Mouse (Mus musculus): ENCODE data around the gene Hic2. TPM values are rescaled to one million over a fixed set of nuclear protein-coding genes. Genes with fewer than 3 reads are reported as not detected.
"Not testable (repeated sequence)": the region's sequence is repeated elsewhere in the genome, so short reads cannot be mapped to it uniquely, and the experiment has no call there.

Hic2 gene
- total RNA-seq (2021), result 1 to 10 TPM; 4.1 to 5.7 TPM

DNA sequence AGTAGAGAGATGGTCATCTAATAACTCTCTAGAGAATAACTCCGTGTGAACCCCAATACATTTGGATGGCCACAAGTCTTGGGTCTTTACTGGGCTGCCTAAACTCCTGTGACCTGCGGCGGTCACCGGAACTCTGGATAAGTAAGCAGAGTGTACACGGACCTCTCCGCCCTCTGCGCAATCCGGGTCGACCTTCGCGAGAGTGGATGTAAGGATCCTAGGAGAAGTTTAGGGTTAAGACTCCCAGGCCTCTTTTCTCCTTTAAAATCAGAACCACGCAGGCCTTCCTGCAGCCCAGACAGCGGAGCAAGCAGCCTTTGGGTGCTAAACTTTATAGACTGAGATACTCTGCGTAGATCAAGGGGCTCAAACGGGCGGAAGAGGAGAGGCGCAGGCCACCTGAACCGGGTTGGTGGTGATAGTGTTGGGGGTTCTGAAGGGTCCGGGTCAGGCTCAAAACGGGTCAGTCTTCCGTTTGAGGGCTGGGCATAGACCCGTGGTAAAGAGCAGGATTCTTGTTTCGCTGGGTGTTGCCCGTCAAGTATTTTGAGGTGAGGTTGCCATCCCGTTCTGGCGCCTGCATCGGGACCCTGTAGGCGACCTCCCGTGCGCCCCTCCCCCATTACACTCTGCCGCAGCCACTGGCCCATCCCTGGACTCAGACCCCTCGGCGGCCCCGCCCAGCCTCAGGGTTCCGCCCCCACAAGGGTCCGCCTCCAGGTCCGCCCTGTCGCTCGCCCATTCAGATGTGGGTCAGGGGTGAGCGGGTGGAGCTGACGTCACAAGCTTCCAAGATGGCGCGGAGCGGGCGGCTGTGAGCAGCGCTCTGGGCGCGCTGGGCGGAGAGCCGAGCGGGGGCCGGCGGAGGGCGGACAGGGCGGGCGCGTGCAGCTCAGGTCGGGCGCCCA, at the start of gene Hic2:
Hic2 (plus strand) TSS at position 779 of the 908 bp plus-strand sequence.
- DNase-seq (ENCODE audit: extremely low spot score in 1 of 2, low spot score in 1 of 2), result peak; percentile 75 to 87

DNA sequence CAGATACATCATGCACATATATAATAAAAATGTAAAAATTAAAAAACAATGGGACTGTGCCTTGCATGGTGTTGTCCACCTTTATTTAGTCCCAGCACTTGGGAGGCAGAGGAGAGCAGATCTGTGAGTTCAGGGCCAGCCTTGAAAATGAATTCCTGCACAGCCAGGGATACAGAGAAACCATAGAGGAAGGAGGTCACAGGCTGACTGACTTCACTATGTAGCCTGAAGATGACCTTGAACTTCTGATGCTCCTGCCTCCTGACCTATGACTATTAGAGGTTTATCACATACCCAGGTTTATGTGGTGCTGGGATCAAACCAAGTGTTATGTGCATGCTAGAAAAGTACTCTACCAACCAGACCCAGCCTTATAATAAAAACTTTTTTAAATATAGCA, 47.9 kb upstream of the Hic2 start:
- DNase-seq (ENCODE audit: extremely low spot score in 1 of 2, low spot score in 1 of 2), result no peak

DNA sequence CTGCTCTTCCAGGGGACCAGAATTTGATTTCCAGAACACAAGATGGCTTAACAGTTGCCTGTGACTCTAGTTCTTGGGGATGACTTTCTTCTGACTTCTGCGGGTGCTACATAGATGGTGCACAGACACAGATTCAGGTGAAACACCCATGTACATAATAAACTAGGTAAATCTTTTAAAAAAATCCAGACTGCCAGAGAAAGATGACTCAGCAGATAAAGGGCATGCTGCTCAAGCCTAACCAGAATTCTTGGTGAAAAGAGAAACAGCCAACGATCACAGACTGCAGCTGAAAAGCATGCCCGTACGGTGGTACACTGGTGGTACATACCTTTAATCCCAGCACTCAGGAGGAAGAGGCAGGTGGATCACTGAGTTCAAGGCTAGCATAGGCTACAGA, 39.5 kb upstream of the Hic2 start:
- no peak for DNase-seq (ENCODE audit: extremely low spot score in 1 of 2, low spot score in 1 of 2)

DNA sequence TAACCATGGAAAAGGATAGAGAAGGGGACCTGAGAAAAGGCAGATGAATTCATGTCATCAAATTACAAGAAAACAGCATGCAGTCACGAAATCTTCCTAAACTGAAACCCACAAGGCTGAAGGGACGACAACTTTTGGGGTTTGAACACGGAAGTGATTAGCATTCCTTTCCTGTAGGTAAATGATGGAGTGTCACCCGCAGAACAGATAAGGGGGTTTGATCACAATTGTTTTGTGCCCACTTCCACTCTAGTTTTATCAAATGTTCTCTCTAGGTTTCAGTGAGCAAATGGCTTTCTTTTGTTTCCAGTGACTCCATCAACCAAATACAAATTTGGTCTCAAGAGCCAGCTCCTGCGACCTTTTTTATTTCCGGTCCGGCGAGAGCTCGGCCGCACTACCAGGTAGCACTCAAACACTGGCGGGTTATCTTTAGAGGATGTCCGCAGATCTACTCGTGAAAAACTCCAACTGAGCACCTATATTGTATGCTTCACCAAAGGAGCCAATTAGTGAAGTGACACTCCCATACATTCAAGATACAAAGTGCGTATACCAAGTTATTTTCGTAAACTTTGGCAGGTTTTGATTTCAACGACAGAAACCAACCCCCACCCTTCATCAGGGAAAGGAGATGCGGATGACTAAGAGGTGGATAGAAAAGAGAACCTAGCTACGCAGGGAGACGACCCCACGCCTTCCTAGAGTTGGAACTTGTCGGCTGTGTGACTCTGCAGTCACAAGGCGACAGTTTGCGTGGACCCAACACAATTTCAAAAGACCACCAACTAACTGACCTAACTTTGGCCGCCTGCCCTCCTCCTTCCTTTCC, 33.0 kb upstream of the Hic2 start:
- no peak for DNase-seq (ENCODE audit: extremely low spot score in 1 of 2, low spot score in 1 of 2)

DNA sequence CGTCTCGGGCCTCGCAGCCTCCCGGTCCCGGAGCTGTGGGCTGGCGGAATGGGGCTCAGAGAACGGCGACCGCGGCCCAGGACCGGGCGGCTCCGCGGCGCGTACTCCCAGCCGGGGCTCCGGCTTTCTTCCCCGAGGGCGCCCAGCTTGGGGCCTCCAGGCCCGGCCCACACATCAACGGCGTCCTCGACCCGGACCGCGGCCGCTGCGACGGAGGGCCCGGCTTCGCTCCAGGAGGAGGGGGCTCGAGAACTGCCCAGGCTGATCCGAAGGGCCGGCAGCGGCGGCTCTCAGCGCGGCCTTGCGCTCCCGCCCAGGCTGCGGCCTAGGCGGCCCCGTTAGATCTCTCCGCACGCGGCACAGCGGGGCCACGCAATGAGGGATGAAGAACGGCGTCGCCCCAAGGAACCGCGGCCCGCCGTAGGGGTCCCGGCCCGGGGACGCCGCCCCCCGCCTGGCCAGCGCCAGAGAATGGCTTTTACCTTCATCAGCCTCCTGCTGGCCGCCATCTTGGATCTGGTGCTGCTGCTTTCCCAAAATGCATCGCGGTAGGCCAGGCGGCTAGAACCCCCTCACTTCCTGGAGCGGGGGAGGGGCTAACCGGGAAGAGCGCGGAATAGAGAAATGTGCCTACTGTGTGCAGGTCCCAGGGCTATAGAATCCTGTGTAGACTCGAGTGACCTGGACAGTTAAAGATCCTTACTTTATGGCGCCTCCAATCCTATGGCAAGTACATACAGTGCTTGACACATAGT, 32.2 kb upstream of the Hic2 start:
- peak; percentile 70 to 75 for DNase-seq (ENCODE audit: extremely low spot score in 1 of 2, low spot score in 1 of 2)

DNA sequence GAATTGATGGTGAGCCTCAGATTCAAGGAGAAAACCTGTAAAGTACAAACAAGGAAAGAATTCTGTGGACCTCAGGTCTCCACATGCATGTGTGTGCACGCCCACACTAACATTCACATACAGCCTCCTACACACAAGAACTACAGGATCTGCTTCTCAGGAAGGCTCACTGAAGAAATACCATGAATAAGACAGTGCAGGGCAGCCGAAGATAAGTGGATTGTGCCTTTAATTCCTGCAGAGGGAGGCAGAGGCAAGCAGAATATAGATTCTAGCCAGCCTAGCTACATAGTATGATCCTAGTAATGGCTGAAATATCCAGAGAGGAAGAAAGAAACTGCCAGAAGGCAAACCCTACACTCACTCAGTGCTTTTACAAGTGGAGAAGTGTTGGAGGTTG, 31.4 kb upstream of the Hic2 start:
- no peak for DNase-seq (ENCODE audit: extremely low spot score in 1 of 2, low spot score in 1 of 2)

DNA sequence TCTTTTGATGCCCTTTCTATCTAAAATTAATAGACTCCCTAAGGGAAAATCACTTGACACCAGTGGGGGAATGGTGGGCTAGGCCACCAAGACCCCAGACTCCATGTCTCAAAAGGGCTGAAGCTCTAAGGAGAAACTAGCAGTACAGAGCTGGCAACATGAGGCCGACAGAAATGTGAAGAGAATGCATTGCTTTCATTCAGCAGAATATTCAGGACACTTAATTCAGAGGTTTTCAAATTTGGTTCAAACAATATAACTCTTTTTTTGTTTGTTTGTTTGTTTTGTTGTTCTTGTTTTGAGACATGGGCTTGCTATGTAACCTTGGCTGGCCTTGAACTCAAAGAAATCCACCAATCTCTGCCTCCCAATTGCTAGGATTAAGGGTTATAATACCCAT, 30.8 kb upstream of the Hic2 start, which contains the start of gene Ube2l3:
Ube2l3 (minus strand) TSS at position 101 of the 400 bp plus-strand sequence.
- DNase-seq (ENCODE audit: extremely low spot score in 1 of 2, low spot score in 1 of 2), result no peak

DNA sequence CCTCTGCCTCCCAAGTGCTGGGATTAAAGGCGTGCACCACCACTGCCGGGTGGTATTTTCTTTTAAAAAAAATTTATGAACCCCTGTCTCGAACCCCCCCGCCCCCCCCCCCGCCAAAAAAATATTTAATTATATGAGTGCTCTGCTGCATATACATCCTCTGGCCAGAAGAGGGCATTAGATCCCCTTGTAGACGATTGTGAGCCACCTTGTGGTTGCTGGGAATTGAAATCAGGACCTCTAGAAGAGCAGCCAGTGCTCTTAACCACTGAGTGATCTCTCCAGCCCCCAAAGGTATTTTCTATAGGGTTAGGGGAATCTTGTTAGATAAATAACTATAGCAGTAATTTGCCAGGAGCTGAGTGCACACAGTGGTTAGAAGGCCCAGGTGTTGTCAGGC, 28.4 kb upstream of the Hic2 start:
- no peak for DNase-seq (ENCODE audit: extremely low spot score in 1 of 2, low spot score in 1 of 2)

DNA sequence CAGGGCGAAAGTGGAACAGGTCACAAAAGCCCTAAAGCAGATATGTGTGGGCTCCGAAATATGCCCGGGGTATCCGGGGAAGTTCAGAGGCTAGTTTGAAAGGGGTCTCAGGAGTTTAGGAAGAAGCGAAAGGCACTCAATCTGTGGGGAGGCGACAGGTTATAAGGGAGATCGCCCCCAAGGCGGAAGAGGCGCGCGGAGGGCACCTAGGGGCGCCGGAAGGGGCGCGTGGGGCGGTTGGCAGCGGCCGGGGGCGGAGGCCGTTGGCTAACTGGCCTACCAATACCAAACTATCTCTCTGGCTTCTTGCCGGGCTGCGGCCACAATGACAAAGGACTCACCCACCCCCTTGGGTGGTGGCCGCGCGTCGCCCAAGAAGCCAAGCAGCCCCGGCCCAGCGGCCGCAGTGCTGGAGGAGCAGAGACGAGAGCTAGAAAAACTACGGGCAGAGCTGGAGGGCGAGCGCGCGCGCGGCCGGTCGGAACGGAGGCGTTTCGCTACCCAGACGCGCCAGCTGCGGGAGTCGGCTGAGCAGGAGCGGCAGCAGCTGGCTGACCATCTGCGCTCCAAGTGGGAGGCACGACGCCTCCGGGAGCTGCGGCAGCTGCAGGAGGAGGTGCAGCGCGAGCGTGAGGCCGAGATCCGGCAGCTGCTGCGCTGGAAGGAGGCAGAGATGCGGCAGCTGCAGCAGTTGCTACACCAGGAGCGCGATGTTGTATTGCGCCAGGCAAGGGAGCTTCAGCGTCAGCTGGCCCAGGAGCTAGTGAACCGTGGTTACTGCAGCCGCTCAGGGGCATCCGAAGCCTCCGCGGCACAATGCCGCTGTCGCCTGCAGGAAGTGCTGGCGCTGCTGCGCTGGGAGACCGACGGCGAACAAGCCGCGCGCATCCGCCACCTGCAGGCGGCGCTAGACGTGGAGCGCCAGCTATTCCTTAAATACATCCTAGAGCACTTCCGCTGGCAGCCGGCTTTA, 24.7 kb upstream of the Hic2 start, which contains the start of gene Rimbp3:
Rimbp3 (plus strand) TSS at position 215 of the 973 bp plus-strand sequence.
- DNase-seq (ENCODE audit: extremely low spot score in 1 of 2, low spot score in 1 of 2), result peak; percentile 80 to 81

DNA sequence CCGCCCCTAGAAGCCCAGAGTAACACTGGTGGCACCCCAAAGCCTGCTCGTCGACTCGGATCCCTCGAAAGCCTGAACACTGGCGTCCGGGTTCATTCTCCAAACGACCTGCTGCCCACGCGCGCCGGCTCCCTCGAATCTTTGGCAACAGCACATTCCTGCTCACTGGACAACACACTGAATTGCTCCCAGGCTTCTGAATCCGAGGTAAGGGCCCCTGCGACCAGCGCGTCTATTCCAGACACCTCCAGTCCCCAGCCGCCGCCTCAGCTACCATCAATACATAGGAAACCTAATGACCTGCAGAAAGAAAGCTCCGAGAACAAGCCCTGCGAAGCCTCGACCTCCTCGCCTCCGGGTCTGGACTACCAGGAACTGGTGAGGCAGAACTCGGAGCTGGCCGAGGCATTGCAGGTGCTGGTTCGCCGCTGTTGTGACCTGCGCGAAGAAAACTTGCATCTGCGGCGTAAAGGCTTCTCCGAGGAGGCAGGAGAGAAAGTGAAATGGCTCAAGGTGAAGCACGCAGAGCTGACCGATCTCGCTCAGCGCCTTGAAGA, 23.9 kb upstream of the Hic2 start:
- DNase-seq (ENCODE audit: extremely low spot score in 1 of 2, low spot score in 1 of 2), result peak in 1 of 2 experiments; percentile 31

DNA sequence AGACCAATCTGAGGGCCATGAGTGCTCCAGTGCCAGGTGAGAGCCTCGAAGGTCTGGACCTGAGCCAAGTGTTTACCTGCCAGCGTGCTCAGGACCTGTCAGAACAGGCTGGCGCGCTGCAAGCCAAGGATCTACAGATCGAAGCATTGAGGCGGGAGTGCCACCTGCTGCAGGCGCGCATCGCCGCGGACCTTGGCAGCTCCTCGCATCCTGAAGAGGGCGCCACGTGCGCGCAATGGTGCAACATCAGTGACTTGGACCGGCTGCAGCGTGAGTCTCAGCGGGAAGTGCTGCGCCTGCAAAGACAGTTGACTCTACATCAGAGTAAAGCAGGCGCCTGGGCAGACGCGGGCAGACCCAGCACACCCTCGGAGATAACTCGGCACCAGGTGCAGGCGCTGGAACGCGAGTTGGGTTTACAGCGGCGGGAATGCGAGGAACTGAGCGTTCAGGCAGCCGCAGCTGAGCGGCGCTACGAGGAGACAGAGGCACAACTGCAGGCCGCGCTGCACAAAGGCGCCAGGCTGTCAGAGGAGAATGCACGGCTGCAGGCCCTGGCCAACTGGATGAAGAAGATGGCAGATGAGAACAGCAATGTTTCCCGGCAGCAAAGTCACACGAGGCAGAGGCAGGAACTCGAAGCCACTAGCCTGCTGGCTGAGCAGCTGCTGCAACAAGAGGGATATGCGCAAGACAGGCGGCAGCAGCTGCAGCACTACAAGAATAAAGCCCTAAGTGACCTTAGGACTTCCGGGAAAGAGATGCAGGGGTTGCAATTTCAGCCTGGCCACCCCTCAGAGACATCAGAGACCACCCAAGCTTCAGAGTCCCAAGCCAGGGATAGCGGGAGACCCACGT, 23.2 kb upstream of the Hic2 start:
- peak; percentile 79 to 81 for DNase-seq (ENCODE audit: extremely low spot score in 1 of 2, low spot score in 1 of 2)

DNA sequence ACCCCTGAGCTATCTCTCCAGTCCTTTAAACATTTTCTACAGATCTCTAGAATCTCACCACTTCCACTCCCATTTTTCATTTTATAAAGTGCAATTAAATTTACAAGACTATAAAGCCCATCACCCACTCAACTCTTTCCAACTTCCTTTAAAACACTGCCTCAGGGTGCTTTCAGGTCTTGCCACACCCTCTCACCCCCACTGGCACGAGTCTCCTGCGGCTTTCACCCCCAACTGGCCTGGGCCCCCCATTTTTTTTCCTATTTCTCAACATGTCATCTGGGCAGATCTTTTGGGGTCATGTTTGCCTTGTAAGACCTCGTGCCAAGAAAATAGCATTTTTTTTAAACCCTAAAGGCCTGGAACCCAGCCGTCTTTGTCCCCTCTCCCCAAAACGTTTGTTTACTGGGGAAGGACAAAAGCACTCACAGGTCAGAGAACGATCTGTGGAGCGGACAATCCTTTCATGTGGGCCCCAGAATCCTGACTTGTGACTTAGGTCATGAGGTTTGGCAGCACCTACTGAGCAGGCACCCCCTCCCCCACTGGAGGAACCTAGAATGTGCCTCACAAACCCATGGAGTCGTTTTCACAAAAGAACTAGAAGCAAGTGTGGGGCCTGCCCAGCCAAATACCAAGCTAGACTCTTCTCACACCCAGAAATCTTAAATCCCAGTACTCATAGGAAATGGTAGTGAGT, 16.3 kb upstream of the Hic2 start:
- DNase-seq (ENCODE audit: extremely low spot score in 1 of 2, low spot score in 1 of 2), result no peak

DNA sequence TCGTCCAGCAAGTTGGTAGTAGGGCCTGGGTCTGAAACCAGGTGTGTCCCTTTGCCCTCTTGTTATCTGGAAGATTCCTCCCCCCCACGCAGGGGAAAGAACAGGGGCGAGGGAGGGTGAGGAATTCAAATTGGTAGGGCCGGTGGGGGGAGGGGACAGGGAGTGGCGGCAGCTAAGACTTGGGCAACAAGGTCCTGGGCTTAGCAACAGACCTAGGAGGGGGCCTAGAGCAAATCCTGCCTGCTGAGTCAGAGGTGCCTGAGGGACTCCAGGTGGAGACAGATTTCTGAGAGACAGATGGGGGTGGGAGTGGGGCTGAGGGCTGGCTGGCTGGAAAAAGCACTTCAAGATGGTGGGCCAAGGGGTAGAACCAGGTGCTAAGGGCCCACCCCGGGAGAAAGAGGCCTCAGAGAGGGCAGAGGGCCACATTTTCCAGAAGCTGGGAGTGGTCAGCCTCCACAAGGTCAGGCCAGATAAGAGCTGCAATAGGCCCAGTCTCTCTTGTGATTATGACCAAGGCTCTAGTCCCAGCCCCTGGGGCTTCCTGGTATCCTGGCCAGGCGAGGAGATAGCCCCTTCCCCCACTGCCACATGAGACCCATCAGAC, 13.1 kb upstream of the Hic2 start:
- no peak for DNase-seq (ENCODE audit: extremely low spot score in 1 of 2, low spot score in 1 of 2)

DNA sequence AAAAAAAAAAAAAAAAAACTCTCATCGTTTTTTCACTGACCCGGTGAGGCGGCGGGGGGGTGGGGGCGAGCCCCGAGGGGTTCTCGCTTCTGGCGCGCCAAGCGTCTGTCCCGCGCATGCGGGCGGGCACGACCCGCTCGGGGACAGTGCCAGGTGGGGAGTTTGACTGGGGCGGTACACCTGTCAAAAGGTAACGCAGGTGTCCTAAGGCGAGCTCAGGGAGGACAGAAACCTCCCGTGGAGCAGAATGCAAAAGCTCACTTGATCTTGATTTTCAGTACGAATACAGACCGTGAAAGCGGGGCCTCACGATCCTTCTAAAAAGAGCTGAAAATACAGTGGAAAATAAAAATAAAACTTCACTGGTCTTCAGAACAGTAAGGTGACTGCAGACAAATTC, 11.2 kb upstream of the Hic2 start:
- peak; percentile 100 for DNase-seq (ENCODE audit: extremely low spot score in 1 of 2, low spot score in 1 of 2)

DNA sequence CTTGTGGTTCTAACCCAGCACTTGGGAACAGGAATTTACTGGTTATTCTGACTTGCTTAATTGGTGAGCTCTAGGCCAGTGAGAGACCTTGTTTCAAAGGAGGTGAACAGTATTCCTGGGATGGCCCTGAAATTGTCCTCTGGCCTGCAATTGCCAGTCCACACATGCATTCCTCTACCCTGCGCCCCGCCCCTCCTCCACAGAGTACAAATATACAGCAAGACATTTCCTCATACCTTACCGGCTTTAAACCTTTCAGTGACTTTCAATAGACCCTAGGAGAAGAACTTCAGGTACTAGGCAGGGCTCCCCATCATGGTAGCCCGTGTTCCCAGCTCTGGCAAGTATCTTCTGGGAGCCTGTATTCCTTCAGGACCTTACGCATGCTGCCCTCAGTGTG, 7.8 kb upstream of the Hic2 start:
- no peak for DNase-seq (ENCODE audit: extremely low spot score in 1 of 2, low spot score in 1 of 2)

DNA sequence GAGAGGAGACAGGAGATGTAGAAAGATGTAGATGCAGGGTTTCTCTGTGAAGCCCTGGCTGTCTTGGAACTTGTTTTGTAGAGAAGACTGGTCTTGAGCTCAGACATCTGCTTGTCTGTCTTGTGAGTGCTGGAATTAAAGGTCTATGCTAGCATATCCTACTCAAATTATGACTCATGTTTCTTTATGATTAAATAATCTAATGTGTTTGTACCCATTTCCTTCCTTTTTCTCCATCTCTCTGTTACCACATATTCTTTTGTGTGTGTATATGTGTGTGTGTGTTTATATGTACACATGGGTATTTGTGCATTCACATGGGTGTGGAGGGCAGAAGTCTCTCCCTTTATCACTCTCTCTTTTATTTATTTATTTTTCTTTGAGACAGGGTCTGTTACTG, 6.9 kb upstream of the Hic2 start:
- DNase-seq (ENCODE audit: extremely low spot score in 1 of 2, low spot score in 1 of 2), result no peak

DNA sequence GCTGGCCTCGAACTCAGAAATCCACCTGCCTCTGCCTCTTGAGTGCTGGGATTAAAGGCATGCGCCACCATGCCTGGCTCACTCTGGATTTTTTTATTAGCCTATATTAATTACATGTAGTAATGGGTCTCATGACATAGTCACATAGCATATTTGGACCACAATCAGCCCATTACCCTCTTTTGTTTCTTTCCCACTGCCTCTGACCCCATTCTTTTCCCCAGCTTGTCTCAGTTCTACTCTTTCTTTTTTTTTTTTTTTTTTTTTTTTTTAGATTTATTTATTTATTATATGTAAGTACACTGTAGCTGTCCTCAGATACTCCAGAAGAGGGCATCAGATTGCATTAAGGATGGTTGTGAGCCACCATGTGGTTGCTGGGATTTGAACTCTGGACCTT, 1.8 kb upstream of the Hic2 start:
- DNase-seq (ENCODE audit: extremely low spot score in 1 of 2, low spot score in 1 of 2), result not testable (repeated sequence)
